Mouse (Mus musculus) C2C12 (cell line): ENCODE data around the gene AI413582. TPM values are rescaled to one million over a fixed set of nuclear protein-coding genes. Genes with fewer than 3 reads are reported as not detected.

Experiments used
- H3K27me3 ChIP-seq: one replicate; pipeline ENCODE4 v1.6.1; 2011; ENCODE audit not compliant: control insufficient read depth, insufficient read depth, insufficient read length
- H3K36me3 ChIP-seq: one replicate; pipeline ENCODE4 v1.6.1; 2011; ENCODE audit not compliant: control insufficient read depth, insufficient read depth
- H3K4me3 ChIP-seq: one replicate; pipeline ENCODE4 v1.5.1; 2011; ENCODE audit warnings: mild to moderate bottlenecking, control low read depth; ENCODE audit not compliant: poor library complexity, insufficient read depth, severe bottlenecking
- H3K79me2 ChIP-seq: one replicate; pipeline ENCODE4 v1.6.1; 2011; ENCODE audit not compliant: control insufficient read depth, insufficient read depth
- H3K79me3 ChIP-seq: one replicate; pipeline ENCODE4 v1.6.1; 2011; ENCODE audit warnings: low read depth, control low read depth
- H3ac ChIP-seq: one replicate; pipeline ENCODE3; 2011; ENCODE audit warnings: low read depth; ENCODE audit not compliant: control insufficient read depth, insufficient read length
- CEBPB ChIP-seq: IDR thresholded peaks from one replicate; pipeline ENCODE4 v1.6.1; 2011; ENCODE audit warnings: low read depth, mild to moderate bottlenecking, control low read depth, moderate library complexity
- CTCF ChIP-seq: IDR thresholded peaks from one replicate; pipeline ENCODE4 v1.5.1; 2011; ENCODE audit not compliant: control insufficient read depth, insufficient read depth, insufficient read length
- FOSL1 ChIP-seq: IDR thresholded peaks from one replicate; pipeline ENCODE4 v1.8.0; 2011; ENCODE audit warnings: mild to moderate bottlenecking, low read length; ENCODE audit not compliant: poor library complexity, insufficient read depth, severe bottlenecking
- MAX ChIP-seq: IDR thresholded peaks from one replicate; pipeline ENCODE4 v1.6.1; 2011; ENCODE audit warnings: mild to moderate bottlenecking, control low read depth
- MYOD1 ChIP-seq: IDR thresholded peaks from one replicate; pipeline ENCODE4 v1.6.1; 2011; ENCODE audit warnings: low read depth; ENCODE audit not compliant: control insufficient read depth, insufficient read length
- MYOG ChIP-seq: IDR thresholded peaks from one replicate; pipeline ENCODE4 v1.6.1; 2011; ENCODE audit not compliant: control insufficient read depth, insufficient read length; ENCODE audit errors: extremely low read depth
- USF1 ChIP-seq: IDR thresholded peaks from one replicate; pipeline ENCODE4 v1.6.1; 2011; ENCODE audit warnings: low read depth, mild to moderate bottlenecking, control low read depth, moderate library complexity
- polyA plus RNA-seq: library from polyadenylated mRNA; unstranded; fragments of >200 nt; fragmentation: generic; extraction: Trizol; gene quantifications from one replicate; pipeline ENCODE4 v1.2.1, GENCODE M21; 2012; ENCODE audit warnings: missing spikeins

AI413582 gene
- polyA plus RNA-seq, 1 experiment: 37.9 TPM

GRCm38 (mm10) chr17:27595659-27596375, 30.3 kb upstream of the AI413582 start:
- peaks cover 39% of the 10 kb centered on the region for H3K79me3 ChIP-seq
- peaks cover 47% of the 10 kb centered on the region for H3K36me3 ChIP-seq
- TF ChIP-seq MYOG: no peak
- TF ChIP-seq MAX: no peak
- no peak for TF ChIP-seq CTCF
- no peak for TF ChIP-seq USF1
- TF ChIP-seq FOSL1: no peak
- TF ChIP-seq CEBPB: no peak
- no peak for TF ChIP-seq MYOD1
- no peaks in the 10 kb centered on the region for H3K27me3 ChIP-seq
- no peak overlapping the region for H3K4me3 ChIP-seq
- H3ac ChIP-seq: no peak overlapping the region
- H3K79me2 ChIP-seq: peaks cover 82% of the 10 kb centered on the region

GRCm38 (mm10) chr17:27592565-27592910, 27.0 kb upstream of the AI413582 start:
- Histone ChIP-seq H3K4me3 (no peak overlapping the region), H3ac (no peak overlapping the region), H3K36me3 (peaks cover 62% of the 10 kb centered on the region), H3K27me3 (no peaks in the 10 kb centered on the region), H3K79me3 (peaks cover 28% of the 10 kb centered on the region), H3K79me2 (peaks cover 76% of the 10 kb centered on the region)
- TF ChIP-seq FOSL1: no peak
- TF ChIP-seq MAX: no peak
- no peak for TF ChIP-seq MYOG
- TF ChIP-seq MYOD1: no peak

GRCm38 (mm10) chr17:27591826-27592564, 26.4 kb upstream of the AI413582 start:
- Histone ChIP-seq H3K27me3 (no peaks in the 10 kb centered on the region), H3ac (no peak overlapping the region), H3K4me3 (no peak overlapping the region), H3K79me2 (peaks cover 71% of the 10 kb centered on the region), H3K79me3 (peaks cover 26% of the 10 kb centered on the region), H3K36me3 (peaks cover 58% of the 10 kb centered on the region)
- TF ChIP-seq MYOD1 (no peak), USF1 (no peak), MYOG (no peak), FOSL1 (no peak), MAX (no peak), CEBPB (no peak), CTCF (no peak)

GRCm38 (mm10) chr17:27588231-27588630, 22.7 kb upstream of the AI413582 start:
- Histone ChIP-seq H3K4me3 (no peak overlapping the region), H3K36me3 (peaks cover 49% of the 10 kb centered on the region), H3K79me3 (peaks cover 19% of the 10 kb centered on the region), H3K79me2 (peaks cover 57% of the 10 kb centered on the region), H3K27me3 (no peaks in the 10 kb centered on the region), H3ac (no peak overlapping the region)
- TF ChIP-seq USF1 (no peak), CTCF (no peak), MYOG (no peak), CEBPB (no peak), MAX (no peak), FOSL1 (no peak)

GRCm38 (mm10) chr17:27587252-27587651, 21.7 kb upstream of the AI413582 start:
- Histone ChIP-seq H3K27me3 (no peaks in the 10 kb centered on the region), H3K36me3 (peaks cover 50% of the 10 kb centered on the region), H3K79me2 (peaks cover 48% of the 10 kb centered on the region), H3K79me3 (peaks cover 14% of the 10 kb centered on the region), H3K4me3 (no peak overlapping the region), H3ac (no peak overlapping the region)
- no peak for TF ChIP-seq CTCF
- no peak for TF ChIP-seq CEBPB
- no peak for TF ChIP-seq USF1
- TF ChIP-seq FOSL1: no peak
- no peak for TF ChIP-seq MYOG
- no peak for TF ChIP-seq MAX
- no peak for TF ChIP-seq MYOD1

- Histone ChIP-seq H3K79me3 (peaks cover 14% of the 10 kb centered on the region), H3ac (no peak overlapping the region), H3K27me3 (no peaks in the 10 kb centered on the region), H3K4me3 (no peak overlapping the region), H3K36me3 (peaks cover 50% of the 10 kb centered on the region), H3K79me2 (peaks cover 42% of the 10 kb centered on the region)
- TF ChIP-seq MYOD1 (no peak), CTCF (no peak), USF1 (no peak), FOSL1 (no peak), MAX (no peak), CEBPB (no peak), MYOG (no peak)
Observed at GRCm38 (mm10) chr17:27586661-27587060, 21.1 kb upstream of the AI413582 start.
